Mouse (Mus musculus) hindbrain, embryonic 15.5 days (tissue): Measurements from ENCODE around the gene Nags. TPM values are rescaled to one million over a fixed set of nuclear protein-coding genes. Genes with fewer than 3 reads are reported as not detected.
"Not testable (repeated sequence)": the region's sequence is repeated elsewhere in the genome, so short reads cannot be mapped to it uniquely, and the experiment has no call there.

Experiments
- ATAC-seq: fragments of 200-750 bp; cut with Nextera tagmentation; 2 replicates; pipeline ENCODE4 v1.8.0; 2017; ENCODE audit warnings: low read depth, moderate number of reproducible peaks, moderate TSS enrichment; ENCODE audit not compliant: low FRiP score
- H3K27ac ChIP-seq: fragments of 300-500 bp; sonication (generic); replicated peaks from 2 replicates; pipeline ENCODE4 v1.5.1; 2015; ENCODE audit warnings: mild to moderate bottlenecking, inconsistent platforms
- H3K27me3 ChIP-seq: fragments of 300-500 bp; sonication (generic); 2 replicates; pipeline ENCODE4 v1.6.1; 2015; ENCODE audit warnings: control low read depth, inconsistent platforms
- H3K36me3 ChIP-seq: fragments of 300-500 bp; sonication (generic); 2 replicates; pipeline ENCODE4 v1.6.1; 2015; ENCODE audit warnings: control low read depth, inconsistent platforms
- H3K4me1 ChIP-seq: fragments of 300-500 bp; sonication (generic); replicated peaks from 2 replicates; pipeline ENCODE4 v1.6.1; 2015; ENCODE audit warnings: control low read depth, inconsistent platforms
- H3K4me2 ChIP-seq: fragments of 300-500 bp; sonication (generic); 2 replicates; pipeline ENCODE4 v1.6.1; 2015; ENCODE audit warnings: moderate library complexity, mild to moderate bottlenecking, inconsistent platforms
- H3K4me3 ChIP-seq: fragments of 300-500 bp; sonication (generic); 2 replicates; pipeline ENCODE4 v1.5.1; 2015; ENCODE audit warnings: mild to moderate bottlenecking, inconsistent platforms
- H3K9ac ChIP-seq: fragments of 300-500 bp; sonication (generic); 2 replicates; pipeline ENCODE4 v1.6.1; 2015; ENCODE audit warnings: inconsistent platforms
- H3K9me3 ChIP-seq: fragments of 300-500 bp; sonication (generic); 2 replicates; pipeline ENCODE4 v1.6.1; 2016; ENCODE audit warnings: control low read depth, inconsistent platforms
- WGBS: fragments of 180-500 bp; shearing (Covaris S2); methylation state at CpG from one replicate; pipeline ENCODE4 v1.1.7; 2015; 5-methylcytosine and 5-hydroxymethylcytosine counted together
- polyA plus RNA-seq: library from polyadenylated mRNA; unstranded; fragments of >200 nt; fragmentation: Nextera tagmentation; extraction: Ambion mirVana; gene quantifications from 2 replicates; pipeline ENCODE4 v1.2.1, GENCODE M21; 2015

Gene Nags
- polyA plus RNA-seq, 1 experiment from 2014 or later = not detected

GRCm38 (mm10) chr11:102137625-102138446 lies 7.5 kb upstream of the Nags start:
- Histone ChIP-seq H3K4me3 (peak overlapping the region; percentile 35), H3K9ac (peak overlapping the region; percentile 36), H3K27ac (no peak overlapping the region), H3K36me3 (no peaks in the 10 kb centered on the region), H3K9me3 (no peaks in the 10 kb centered on the region), H3K27me3 (peaks cover 14% of the 10 kb centered on the region; the same call in 1 of the 2 replicates), H3K4me2 (peak overlapping the region; percentile 72), H3K4me1 (peaks cover 13% of the 10 kb centered on the region; the same call in 1 of the 2 replicates)
- peak; percentile 30; the same call in 1 of the 2 replicates for ATAC-seq
- WGBS = 45% methylated on average over 13 of the region's 13 CpGs

- H3K9ac ChIP-seq = peak overlapping the region; percentile 36
- ATAC-seq = peak; percentile 45; the same call in 1 of the 2 replicates
- H3K4me1 ChIP-seq = peaks cover 13% of the 10 kb centered on the region; the same call in 1 of the 2 replicates
- H3K27ac ChIP-seq = no peak overlapping the region
- H3K9me3 ChIP-seq = no peaks in the 10 kb centered on the region
- peaks cover 18% of the 10 kb centered on the region for H3K27me3 ChIP-seq
- H3K4me3 ChIP-seq = peak overlapping the region; percentile 35
- peak overlapping the region; percentile 72 for H3K4me2 ChIP-seq
- no peaks in the 10 kb centered on the region for H3K36me3 ChIP-seq
- 0% methylated on average over 18 of the region's 18 CpGs for WGBS
Measured at GRCm38 (mm10) chr11:102138447-102138740, 6.9 kb upstream of the Nags start.

DNA sequence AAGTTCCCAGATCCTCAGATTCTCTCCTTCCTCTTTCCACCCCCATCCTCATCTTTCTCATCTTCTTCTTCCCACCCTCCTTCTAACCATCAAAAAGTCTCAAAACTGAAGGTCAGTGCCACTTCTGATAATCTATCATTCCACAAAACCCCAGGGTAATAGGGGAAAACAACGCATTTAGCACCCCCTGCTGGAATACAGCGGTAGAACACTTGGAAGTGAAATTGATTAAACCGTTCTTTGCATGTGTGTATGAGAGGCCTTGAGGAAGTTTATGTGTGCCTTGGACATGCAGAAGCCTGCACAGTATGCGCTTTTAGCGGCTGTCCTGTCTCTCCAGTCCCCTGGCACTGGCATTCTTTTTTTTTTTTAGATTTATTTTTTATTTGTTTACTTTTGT lies 4.8 kb upstream of the Nags start:
- ATAC-seq = no peak
- H3K9ac ChIP-seq = no peak overlapping the region
- H3K27me3 ChIP-seq = peaks cover 39% of the 10 kb centered on the region
- H3K4me2 ChIP-seq = no peak overlapping the region
- no peaks in the 10 kb centered on the region for H3K9me3 ChIP-seq
- no peak overlapping the region for H3K4me3 ChIP-seq
- H3K36me3 ChIP-seq = no peaks in the 10 kb centered on the region
- no peak overlapping the region for H3K27ac ChIP-seq
- WGBS = 6% methylated on average over 5 of the region's 5 CpGs
- peaks cover 7% of the 10 kb centered on the region for H3K4me1 ChIP-seq

- WGBS = 69% methylated on average over 7 of the region's 7 CpGs
- Histone ChIP-seq H3K4me3 (no peak overlapping the region), H3K9ac (no peak overlapping the region), H3K4me2 (no peak overlapping the region), H3K27ac (no peak overlapping the region), H3K27me3 (peaks cover 58% of the 10 kb centered on the region), H3K36me3 (no peaks in the 10 kb centered on the region), H3K4me1 (peaks cover 21% of the 10 kb centered on the region), H3K9me3 (no peaks in the 10 kb centered on the region)
- ATAC-seq = no peak
Measured at GRCm38 (mm10) chr11:102142355-102142754, 3.0 kb upstream of the Nags start.

GRCm38 (mm10) chr11:102144957-102145470 lies 299 bp upstream of the Nags start:
- H3K27me3 ChIP-seq = peaks cover 78% of the 10 kb centered on the region
- H3K27ac ChIP-seq = no peak overlapping the region
- H3K36me3 ChIP-seq = no peaks in the 10 kb centered on the region
- H3K4me2 ChIP-seq = peak overlapping the region; percentile 45
- WGBS = 22% methylated on average over 13 of the region's 13 CpGs
- no peak for ATAC-seq
- H3K4me1 ChIP-seq = peaks cover 19% of the 10 kb centered on the region
- H3K9ac ChIP-seq = no peak overlapping the region
- H3K4me3 ChIP-seq = peak overlapping the region; percentile 20
- H3K9me3 ChIP-seq = no peaks in the 10 kb centered on the region

DNA sequence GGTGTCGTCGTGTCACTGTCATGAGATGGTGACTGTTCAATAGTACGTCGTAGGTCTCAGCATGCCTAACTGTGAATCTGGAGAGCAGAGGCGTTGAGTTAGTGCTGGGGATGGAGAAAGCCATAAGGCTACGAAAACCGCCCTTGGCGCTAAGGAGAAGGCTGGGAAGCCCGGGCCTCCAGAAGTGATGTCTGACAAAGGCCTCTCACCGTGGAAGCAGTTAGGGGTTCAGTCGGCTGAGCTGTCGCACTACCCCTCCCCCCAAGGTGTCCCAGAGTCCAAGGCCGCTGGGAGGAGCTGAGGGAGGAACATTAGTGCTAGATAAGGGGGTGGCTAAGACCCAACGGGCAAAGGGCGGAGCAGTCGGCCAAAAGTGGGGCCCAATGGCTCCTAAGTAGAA lies 692 bp downstream of the Nags start:
- Histone ChIP-seq H3K27ac (no peak overlapping the region), H3K36me3 (no peaks in the 10 kb centered on the region), H3K27me3 (peaks cover 80% of the 10 kb centered on the region), H3K4me3 (no peak overlapping the region), H3K4me1 (peaks cover 19% of the 10 kb centered on the region), H3K4me2 (no peak overlapping the region), H3K9ac (no peak overlapping the region), H3K9me3 (no peaks in the 10 kb centered on the region)
- ATAC-seq = no peak
- WGBS = 3% methylated on average over 16 of the region's 16 CpGs

- no peaks in the 10 kb centered on the region for H3K9me3 ChIP-seq
- H3K4me1 ChIP-seq = peaks cover 19% of the 10 kb centered on the region
- H3K4me3 ChIP-seq = no peak overlapping the region
- ATAC-seq = no peak
- 10% methylated on average over 17 of the region's 17 CpGs for WGBS
- H3K4me2 ChIP-seq = no peak overlapping the region
- H3K9ac ChIP-seq = no peak overlapping the region
- H3K27me3 ChIP-seq = peaks cover 80% of the 10 kb centered on the region
- no peaks in the 10 kb centered on the region for H3K36me3 ChIP-seq
- H3K27ac ChIP-seq = no peak overlapping the region
Measured at GRCm38 (mm10) chr11:102146531-102146930, 1.2 kb downstream of the Nags start.

GRCm38 (mm10) chr11:102147213-102147989 lies 2.1 kb downstream of the Nags start:
- Histone ChIP-seq H3K4me3 (no peak overlapping the region), H3K9ac (no peak overlapping the region), H3K4me1 (peaks cover 19% of the 10 kb centered on the region), H3K4me2 (no peak overlapping the region), H3K9me3 (no peaks in the 10 kb centered on the region), H3K27me3 (peaks cover 77% of the 10 kb centered on the region), H3K27ac (no peak overlapping the region), H3K36me3 (no peaks in the 10 kb centered on the region)
- WGBS = 12% methylated on average over 34 of the region's 34 CpGs
- ATAC-seq = no peak

- Histone ChIP-seq H3K27ac (peak within 1 kb of the TSS; percentile 83), H3K9me3 (no peaks in the 10 kb centered on the region), H3K4me3 (peak within 1 kb of the TSS; percentile 82), H3K4me2 (peak within 1 kb of the TSS; percentile 96), H3K9ac (peak within 1 kb of the TSS; percentile 80), H3K36me3 (peaks cover 7% of the 10 kb centered on the region; the same call in 1 of the 2 replicates), H3K27me3 (no peaks in the 10 kb centered on the region), H3K4me1 (peaks cover 12% of the 10 kb centered on the region)
- ATAC-seq = peak; percentile 89
- WGBS = under 1% methylated on average over 37 of the region's 37 CpGs
Measured at GRCm38 (mm10) chr11:102156039-102156785, 10.9 kb downstream of the Nags start, which contains the start of gene Tmem101. Gene Tmem101 (minus strand): TSS chr11:102156404.

DNA sequence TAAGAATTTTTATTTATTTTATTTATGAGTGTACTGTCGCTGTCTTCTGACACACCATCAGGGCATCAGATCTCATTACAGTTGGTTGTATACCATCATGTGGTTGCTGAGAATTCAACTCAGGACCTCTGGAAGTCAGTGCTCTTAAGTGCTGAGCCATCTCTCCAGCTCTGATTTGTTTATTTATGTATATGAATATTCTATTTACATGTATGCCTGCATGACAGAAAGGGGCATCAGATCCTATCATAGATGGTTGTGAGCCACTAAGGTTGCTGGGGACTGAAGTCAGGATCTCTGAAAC lies 11.4 kb downstream of the Nags start:
- Histone ChIP-seq H3K9ac (no peak overlapping the region), H3K4me2 (peak overlapping the region; percentile 96; the same call in 1 of the 2 replicates), H3K36me3 (peaks cover 11% of the 10 kb centered on the region; the same call in 1 of the 2 replicates), H3K4me1 (peaks cover 12% of the 10 kb centered on the region), H3K9me3 (no peaks in the 10 kb centered on the region), H3K4me3 (no peak overlapping the region), H3K27me3 (no peaks in the 10 kb centered on the region), H3K27ac (no peak overlapping the region)
- 8% methylated on average over 1 of the region's 1 CpGs for WGBS
- no peak for ATAC-seq

DNA sequence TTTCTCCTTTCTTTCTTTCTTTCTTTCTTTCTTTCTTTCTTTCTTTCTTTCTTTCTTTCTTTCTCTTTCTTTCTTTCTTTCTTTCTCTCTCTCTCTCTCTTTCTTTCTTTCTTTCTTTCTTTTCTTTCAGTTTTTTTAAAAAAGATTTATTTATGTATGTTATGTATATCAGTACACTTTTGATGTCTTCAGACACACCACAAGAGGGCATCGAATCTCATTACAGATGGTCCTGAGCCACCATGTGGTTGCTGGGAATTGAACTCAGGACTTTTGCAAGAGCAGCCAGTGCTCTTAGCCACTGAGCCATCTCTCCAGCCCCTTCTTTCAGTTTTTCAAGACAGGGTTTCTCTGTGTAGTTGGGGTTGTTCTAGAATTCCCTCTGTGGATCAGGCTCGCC lies 12.7 kb downstream of the Nags start:
- 87% methylated on average over 2 of the region's 2 CpGs for WGBS
- Histone ChIP-seq H3K4me1 (peaks cover 12% of the 10 kb centered on the region), H3K36me3 (peaks cover 14% of the 10 kb centered on the region)
- not testable (repeated sequence) for H3K27ac ChIP-seq, H3K9ac ChIP-seq, H3K9me3 ChIP-seq, H3K4me3 ChIP-seq, H3K27me3 ChIP-seq, H3K4me2 ChIP-seq, ATAC-seq
